Mouse (Mus musculus) T-helper 2 cell (primary cell): Measurements from ENCODE around the gene Robo4.

Experiments
- in situ Hi-C: fragments of 300-600 bp; cut with MboI, MseI; formaldehyde crosslinking; loops from one replicate; pipeline ENCODE4 v1.15.1; 2025; ENCODE audit warnings: high pct_unique_total_duplicates

Robo4 gene

GRCm38 (mm10) chr9:37402501-37402900 lies 804 bp downstream of the Robo4 start:
- in situ Hi-C loops = loop anchor here (10.0 kb wide), 2 partner anchors 522 to 1718 kb away; partner anchors contain the start of gene Pate1

DNA sequence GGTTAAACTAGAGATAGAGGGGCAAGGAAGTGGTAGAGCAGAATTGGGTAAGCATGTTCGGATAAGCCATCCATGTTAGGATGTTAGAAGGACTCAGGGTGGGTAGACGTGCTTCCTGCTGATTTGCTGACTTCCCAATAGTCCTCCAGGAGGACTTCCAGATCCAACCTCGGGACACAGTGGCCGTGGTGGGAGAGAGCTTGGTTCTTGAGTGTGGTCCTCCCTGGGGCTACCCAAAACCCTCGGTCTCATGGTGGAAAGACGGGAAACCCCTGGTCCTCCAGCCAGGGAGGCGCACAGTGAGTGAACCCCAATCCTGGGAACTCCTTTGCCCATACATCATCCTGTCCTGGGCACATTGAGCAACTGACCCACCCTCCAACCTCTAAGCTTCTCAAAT lies 1.3 kb downstream of the Robo4 start:
- in situ Hi-C loops = loop anchor here (10.0 kb wide), 2 partner anchors 522 to 1718 kb away; partner anchors contain the start of gene Pate1

DNA sequence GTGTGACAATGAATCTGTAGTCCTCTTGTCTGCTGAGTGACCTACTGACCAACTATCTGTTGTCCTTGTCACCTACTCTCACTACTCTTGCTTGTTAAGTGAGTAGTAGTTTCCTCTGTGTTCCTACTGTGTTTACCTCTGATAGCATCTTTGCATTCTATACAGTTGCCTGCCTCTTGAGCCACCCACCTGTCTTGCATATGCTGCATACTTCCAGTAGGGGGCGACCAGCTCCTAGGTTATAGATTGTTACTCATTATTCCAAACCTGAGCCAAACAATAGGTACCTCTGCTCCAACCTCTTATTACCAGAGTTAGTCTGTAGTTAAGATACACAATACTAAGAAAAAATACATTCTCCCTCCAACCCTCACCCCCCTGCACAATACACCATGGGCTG lies 4.7 kb downstream of the Robo4 start:
- in situ Hi-C loops = loop anchor here (10.0 kb wide), 2 partner anchors 518 to 1722 kb away; partner anchors contain the start of gene Pate1

GRCm38 (mm10) chr9:37407850-37408502 lies 6.3 kb downstream of the Robo4 start:
- in situ Hi-C loops = loop anchor here (10.0 kb wide), 2 partner anchors 517 to 1723 kb away; partner anchors contain the start of gene Pate1

DNA sequence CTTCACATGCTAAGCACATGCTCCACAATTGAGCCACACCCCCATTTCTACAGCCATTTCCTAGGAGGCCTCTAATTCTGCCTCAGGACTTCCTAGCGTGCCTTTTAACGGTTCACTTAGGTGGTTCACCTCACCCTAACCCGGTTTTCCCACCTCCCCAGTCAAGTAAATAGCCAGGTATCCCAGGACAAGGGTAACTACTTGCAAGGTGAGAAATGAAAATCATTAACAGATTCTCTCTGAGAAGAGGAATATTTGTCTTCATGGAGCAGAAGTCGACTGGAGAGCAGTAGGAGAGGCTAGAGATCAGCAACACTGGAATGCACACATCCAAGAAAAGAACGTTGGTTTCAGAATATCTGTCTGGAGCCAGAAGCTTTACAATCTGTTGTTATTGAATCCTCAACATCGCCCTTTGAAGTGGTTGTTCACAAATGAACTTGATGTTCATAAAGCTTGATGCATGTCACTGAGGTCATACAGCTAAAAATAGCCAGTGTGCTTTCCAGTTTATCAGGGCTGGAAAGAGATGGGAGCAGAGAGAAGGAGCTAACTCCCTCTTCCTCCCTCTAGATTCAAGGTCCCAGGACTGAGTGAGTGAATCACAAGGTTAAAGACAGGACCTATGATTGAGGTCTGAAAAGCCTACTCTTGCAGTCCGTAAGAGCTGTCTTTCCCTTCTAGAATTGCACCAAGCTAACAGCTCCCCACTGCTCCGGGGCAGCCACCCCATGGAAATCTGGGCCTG lies 8.2 kb downstream of the Robo4 start:
- in situ Hi-C loops = loop anchor here (10.0 kb wide), 2 partner anchors 515 to 1725 kb away; partner anchors contain the start of gene Pate1

DNA sequence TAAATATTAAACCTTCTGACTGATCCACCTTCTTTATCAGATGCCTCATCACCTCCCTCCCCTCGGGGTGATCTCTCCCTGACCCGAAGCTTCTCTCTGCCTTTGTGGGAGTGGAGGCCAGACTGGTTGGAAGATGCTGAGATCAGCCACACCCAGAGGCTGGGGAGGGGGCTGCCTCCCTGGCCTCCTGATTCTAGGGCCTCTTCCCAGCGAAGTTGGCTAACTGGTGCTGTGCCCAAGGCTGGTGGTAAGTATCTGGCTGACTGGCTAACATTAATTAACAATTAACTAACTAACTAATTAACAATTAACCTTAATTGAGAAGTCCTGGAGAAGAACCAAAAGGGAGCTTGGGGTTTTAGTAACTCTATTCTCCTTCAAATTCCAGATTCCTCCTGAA lies 11.3 kb downstream of the Robo4 start:
- in situ Hi-C loops = no loop called here

DNA sequence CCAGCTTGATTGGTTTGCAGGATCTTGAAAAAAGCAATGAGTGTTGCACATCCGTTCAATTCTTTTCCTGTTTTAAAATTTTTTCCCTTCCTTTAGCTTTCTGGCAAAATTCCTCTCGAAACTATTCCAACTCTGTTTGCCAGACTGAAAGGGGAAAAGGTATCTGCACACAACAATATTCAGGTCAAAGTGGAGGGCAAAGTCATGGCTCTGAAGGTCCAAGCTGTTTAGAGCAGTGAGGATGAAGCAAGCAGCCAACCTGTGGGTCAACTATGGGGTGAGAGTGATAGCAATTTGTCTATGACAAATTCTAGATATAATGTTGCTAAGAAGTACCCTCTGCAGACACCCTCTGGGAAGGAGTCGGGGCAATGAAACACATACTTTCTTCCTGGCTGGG lies 13.0 kb downstream of the Robo4 start:
- in situ Hi-C loops = no loop called here

- in situ Hi-C loops = no loop called here
Observed at GRCm38 (mm10) chr9:37418791-37419190, 17.1 kb downstream of the Robo4 start.

- in situ Hi-C loops = loop anchor here (5.0 kb wide), 1 partner anchor 197 kb away; no protein-coding TSS in a partner anchor
Observed at GRCm38 (mm10) chr9:37420676-37421075, 19.0 kb downstream of the Robo4 start.

DNA sequence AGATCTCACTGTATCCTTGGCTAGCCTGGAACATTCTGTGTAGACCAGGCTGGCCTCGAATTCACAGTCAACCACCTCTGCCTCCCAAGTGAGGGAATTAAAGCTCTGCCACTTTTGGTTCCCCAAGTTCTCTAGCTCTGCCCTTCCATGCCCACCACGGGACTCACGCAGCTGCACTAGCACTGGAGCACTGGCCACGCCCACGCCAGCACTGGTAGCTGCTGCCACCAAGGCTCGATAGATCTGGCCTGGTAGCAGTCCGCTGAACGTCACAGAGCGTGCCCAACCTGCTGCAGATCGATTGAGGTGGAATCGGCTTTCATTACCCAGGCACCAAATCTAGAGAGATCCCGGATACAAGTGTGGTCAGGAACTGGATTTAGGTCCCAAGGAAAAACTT lies 19.5 kb downstream of the Robo4 start:
- in situ Hi-C loops = loop anchor here (5.0 kb wide), 1 partner anchor 196 kb away; no protein-coding TSS in a partner anchor

GRCm38 (mm10) chr9:37429326-37429725 lies 27.6 kb downstream of the Robo4 start:
- in situ Hi-C loops = loop anchor here (5.0 kb wide), 1 partner anchor 33 kb away; no protein-coding TSS in a partner anchor

DNA sequence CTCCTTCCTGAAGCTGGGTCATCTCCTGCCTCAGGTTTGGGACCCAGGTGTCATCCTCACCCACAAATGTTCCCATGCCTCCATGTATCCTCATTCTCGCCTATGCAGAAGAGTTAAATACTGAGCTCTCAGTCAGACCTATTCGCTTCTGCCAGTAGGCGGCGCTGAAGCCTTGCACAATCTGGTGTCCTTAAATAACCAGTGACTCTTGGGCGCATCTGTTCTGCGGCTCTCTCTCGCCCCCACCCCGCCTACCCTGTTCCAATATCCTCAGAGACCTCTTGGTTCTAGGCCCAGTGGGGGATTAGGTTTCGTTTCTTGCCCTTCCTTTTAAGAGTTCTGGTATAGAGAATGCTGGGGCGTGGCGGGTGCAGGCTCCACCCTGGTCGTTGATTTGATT lies 28.9 kb downstream of the Robo4 start:
- in situ Hi-C loops = no loop called here

- in situ Hi-C loops = no loop called here
Observed at GRCm38 (mm10) chr9:37432026-37432666, 30.4 kb downstream of the Robo4 start.

- in situ Hi-C loops = no loop called here
Observed at GRCm38 (mm10) chr9:37432720-37433421, 31.2 kb downstream of the Robo4 start, which contains the start of gene Robo3. Robo3 (minus strand) TSS chr9:37433246.

GRCm38 (mm10) chr9:37433823-37434560 lies 32.3 kb downstream of the Robo4 start:
- in situ Hi-C loops = no loop called here

DNA sequence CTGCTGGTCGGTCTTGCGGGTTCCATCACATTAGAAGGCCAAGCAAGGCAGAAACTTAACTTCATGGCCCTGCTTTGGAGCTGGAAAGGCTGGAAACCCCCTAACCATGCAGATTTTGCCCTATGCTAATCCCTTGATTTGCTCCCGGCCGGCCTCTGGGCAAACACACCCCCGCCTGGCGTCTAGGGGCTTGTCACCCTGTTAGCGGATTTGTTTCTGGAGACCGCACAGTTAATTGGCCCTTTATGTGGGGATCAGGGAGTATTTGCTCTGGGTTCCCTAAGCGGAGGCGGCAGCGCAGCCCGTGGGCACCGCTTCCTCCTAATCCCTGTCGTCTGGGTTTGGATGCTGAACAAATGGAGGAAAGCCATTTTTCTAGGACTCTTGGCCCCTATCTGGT lies 33.2 kb downstream of the Robo4 start:
- in situ Hi-C loops = no loop called here

GRCm38 (mm10) chr9:37435616-37436015 lies 33.9 kb downstream of the Robo4 start:
- in situ Hi-C loops = no loop called here

GRCm38 (mm10) chr9:37437772-37438735 lies 36.4 kb downstream of the Robo4 start:
- in situ Hi-C loops = no loop called here

DNA sequence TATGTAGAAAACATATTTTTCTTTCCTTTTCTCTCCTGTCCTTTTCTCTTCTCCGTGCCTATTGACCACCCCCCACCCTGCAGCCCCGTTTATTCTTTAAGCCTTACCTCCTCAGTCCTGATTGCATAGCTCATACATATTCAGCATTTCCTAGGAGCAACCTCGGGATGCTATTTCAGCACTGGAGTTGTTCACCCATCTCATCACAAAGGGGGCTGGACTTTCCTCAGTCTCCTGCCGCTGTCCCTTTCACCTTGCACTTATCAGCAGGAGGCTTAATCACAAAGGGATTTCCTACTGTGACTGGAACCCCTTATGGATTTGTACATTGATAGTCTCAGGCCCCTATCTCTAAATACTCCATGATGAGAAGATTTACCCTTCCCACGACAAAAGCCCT lies 50.7 kb downstream of the Robo4 start:
- in situ Hi-C loops = no loop called here

- in situ Hi-C loops = no loop called here
Observed at GRCm38 (mm10) chr9:37453328-37453727, 51.6 kb downstream of the Robo4 start.
